Mouse (Mus musculus) MEL (cell line): Measurements from ENCODE around the gene Dffa.

Experiments
- BHLHE40 ChIP-seq: IDR thresholded peaks from 2 replicates; pipeline ENCODE4 v1.6.1; 2012; ENCODE audit warnings: low read depth, mild to moderate bottlenecking, inconsistent platforms, low read length, improper control_type of control experiment, borderline replicate concordance
- CHD2 ChIP-seq: IDR thresholded peaks from 2 replicates; pipeline ENCODE4 v1.6.1; 2011; ENCODE audit warnings: low read length, improper control_type of control experiment
- CTCF ChIP-seq, 3 experiments: IDR thresholded peaks in 2 of 3; conservative IDR thresholded peaks in 1 of 3; 2 replicates each; pipeline ENCODE4 v1.5.1; 2011 to 2012; ENCODE audit warnings: low read length in 3 of 3, low read depth in 2 of 3, mild to moderate bottlenecking in 2 of 3, improper control_type of control experiment in 1 of 3, inconsistent platforms in 1 of 3, mixed read lengths in 1 of 3, moderate library complexity in 1 of 3; ENCODE audit not compliant: control insufficient read depth in 1 of 3, insufficient read depth in 1 of 3, poor library complexity in 1 of 3, severe bottlenecking in 1 of 3
- GATA1 ChIP-seq: IDR thresholded peaks from 2 replicates; pipeline ENCODE4 v1.6.1; 2011; ENCODE audit warnings: low read depth, low read length, improper control_type of control experiment
- NRF1 ChIP-seq: IDR thresholded peaks from 2 replicates; pipeline ENCODE4 v1.6.1; 2014; ENCODE audit warnings: low read depth, mild to moderate bottlenecking, inconsistent platforms, low read length, improper control_type of control experiment, moderate library complexity; ENCODE audit not compliant: poor library complexity, insufficient read depth, severe bottlenecking
- POLR2A ChIP-seq, 2 experiments: IDR thresholded peaks; 2 replicates each; pipeline ENCODE4 v1.6.1; 2011 to 2012; ENCODE audit warnings: low read length in 2 of 2, mild to moderate bottlenecking in 2 of 2, control low read depth in 1 of 2, improper control_type of control experiment in 1 of 2, low read depth in 1 of 2, moderate library complexity in 1 of 2; ENCODE audit not compliant: control insufficient read depth in 1 of 2, insufficient read depth in 1 of 2, poor library complexity in 1 of 2
- SMC3 ChIP-seq: IDR thresholded peaks from 2 replicates; pipeline ENCODE4 v1.6.1; 2011; ENCODE audit warnings: low read depth, low read length, improper control_type of control experiment
- TAL1 ChIP-seq: IDR thresholded peaks from 2 replicates; pipeline ENCODE4 v1.6.1; 2012; ENCODE audit warnings: mild to moderate bottlenecking, inconsistent platforms, low read length, moderate library complexity, mixed read lengths
- USF1 ChIP-seq: IDR thresholded peaks from 2 replicates; pipeline ENCODE4 v1.6.1; 2014; ENCODE audit warnings: low read depth, mild to moderate bottlenecking, inconsistent platforms, low read length, improper control_type of control experiment, moderate library complexity

GRCm38 (mm10) chr4:149164150-149164549 is 60.2 kb downstream of the Dffa start:
- TF ChIP-seq CTCF (IDR thresholded peaks at IDR 0.05 in 2 of 3, conservative IDR thresholded peaks at IDR 0.05 in 1 of 3; ENCODE audit: control insufficient read depth in 1 of 3, insufficient read depth in 1 of 3, low read depth in 2 of 3, low read length in 3 of 3, poor library complexity in 1 of 3, severe bottlenecking in 1 of 3): no peak
- TF ChIP-seq NRF1: no peak
- TF ChIP-seq USF1: no peak
- no peak for TF ChIP-seq POLR2A (IDR thresholded peaks at IDR 0.05; ENCODE audit: control insufficient read depth in 1 of 2, insufficient read depth in 1 of 2, low read depth in 1 of 2, low read length in 2 of 2, poor library complexity in 1 of 2)
- TF ChIP-seq CHD2: no peak
- no peak for TF ChIP-seq GATA1
- TF ChIP-seq BHLHE40: no peak
- TF ChIP-seq TAL1: no peak
- TF ChIP-seq SMC3: no peak
